Mouse (Mus musculus) Patski (cell line): ENCODE measurements around the gene Gucy2d. TPM values are rescaled to one million over a fixed set of nuclear protein-coding genes. Genes with fewer than 3 reads are reported as not detected.
A peak's percentile ranks its signal among the peaks of the same experiment; 100 is the strongest.

ENCODE experiments used
- ATAC-seq: fragments of 100-300 bp; one replicate; pipeline ENCODE4 v1.8.0; 2021
- CTCF ChIA-PET: fragments of 350-600 bp; sonication (Branson Sonifier 250); formaldehyde crosslinking; loops from one replicate; lab custom pipeline; 2022; ENCODE audit warnings: inconsistent platforms; lab: Charles Lee
- POLR2A ChIA-PET: fragments of 350-600 bp; sonication (Branson Sonifier 250); formaldehyde crosslinking; loops from one replicate; lab custom pipeline; 2022; ENCODE audit warnings: antibody characterized with exemption, inconsistent platforms; lab: Charles Lee
- DNase-seq: peaks from one replicate; pipeline ENCODE4 v3.0.0-alpha.2; 2011; ENCODE audit warnings: low read depth, low spot score
- H3K27me3 ChIP-seq: fragments of 371-371 bp; one replicate; pipeline ENCODE4 v1.5.1; 2021
- CTCF ChIP-seq: fragments of 100-300 bp; IDR thresholded peaks from one replicate; pipeline ENCODE4 v1.5.1; 2021
- in situ Hi-C: fragments of 300-500 bp; cut with MboI; formaldehyde crosslinking; loops from 3 replicates; pipeline ENCODE4 v1.11.1; 2018; ENCODE audit warnings: low pct_unique_long_range_greater_than_20kb, mixed read lengths
- polyA plus RNA-seq: library from polyadenylated mRNA; unstranded; gene quantifications from one replicate; pipeline ENCODE4 v1.2.3, GENCODE M21; 2021

The Gucy2d gene
- polyA plus RNA-seq, 1 experiment from 2014 or later, result not detected

DNA sequence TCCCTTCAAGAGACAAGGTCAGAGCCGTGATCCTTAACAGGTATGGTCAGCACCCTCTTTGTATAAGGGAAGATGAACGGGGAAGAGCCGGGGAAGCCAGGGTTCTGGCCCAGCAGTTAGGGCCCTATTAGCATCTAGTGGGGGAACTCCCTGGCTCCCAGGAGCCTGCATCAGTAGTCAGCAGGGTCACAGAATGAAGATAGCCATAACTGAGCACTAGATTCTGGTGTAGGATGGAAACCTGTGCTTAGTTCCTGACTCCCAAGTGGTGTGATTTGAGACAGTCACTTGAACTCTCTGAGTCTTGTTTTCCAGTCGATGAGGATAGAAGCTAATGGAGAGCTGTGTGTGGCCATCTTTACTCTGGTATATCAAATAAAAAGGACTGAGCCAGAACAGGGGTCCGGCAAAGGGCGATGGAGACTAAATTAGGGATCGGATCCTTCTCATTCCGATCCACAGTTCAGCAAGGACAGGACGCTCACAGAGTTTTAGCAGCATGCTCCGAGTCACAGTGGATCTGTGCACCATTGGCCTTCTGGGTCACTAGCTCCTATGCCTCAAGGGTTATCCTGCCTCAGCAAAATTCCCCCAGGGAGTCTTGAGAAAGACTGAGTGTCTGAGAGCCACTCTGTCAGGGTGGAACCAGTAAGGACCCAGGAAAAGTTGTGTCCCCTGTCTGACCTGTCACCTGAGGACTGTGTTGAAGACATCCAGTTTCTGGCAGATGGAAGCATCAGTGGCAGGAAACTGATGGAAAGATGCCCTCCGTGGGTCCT, 47.2 kb downstream of the Gucy2d start:
- TF ChIP-seq CTCF, result no peak
- DNase-seq, result no peak
- H3K27me3 ChIP-seq, result no peaks in the 10 kb centered on the region
- in situ Hi-C loops, result loop anchor here (5.0 to 10.0 kb wide), 2 partner anchors 50 to 207 kb away; no protein-coding TSS in a partner anchor
- ATAC-seq, result peak; percentile 10
- POLR2A ChIA-PET, result no interaction called here
- CTCF ChIA-PET, result interaction anchor here (0.7 kb wide), 1 partner anchor 81 kb away, joined by 3 read pairs; no protein-coding TSS in a partner anchor

DNA sequence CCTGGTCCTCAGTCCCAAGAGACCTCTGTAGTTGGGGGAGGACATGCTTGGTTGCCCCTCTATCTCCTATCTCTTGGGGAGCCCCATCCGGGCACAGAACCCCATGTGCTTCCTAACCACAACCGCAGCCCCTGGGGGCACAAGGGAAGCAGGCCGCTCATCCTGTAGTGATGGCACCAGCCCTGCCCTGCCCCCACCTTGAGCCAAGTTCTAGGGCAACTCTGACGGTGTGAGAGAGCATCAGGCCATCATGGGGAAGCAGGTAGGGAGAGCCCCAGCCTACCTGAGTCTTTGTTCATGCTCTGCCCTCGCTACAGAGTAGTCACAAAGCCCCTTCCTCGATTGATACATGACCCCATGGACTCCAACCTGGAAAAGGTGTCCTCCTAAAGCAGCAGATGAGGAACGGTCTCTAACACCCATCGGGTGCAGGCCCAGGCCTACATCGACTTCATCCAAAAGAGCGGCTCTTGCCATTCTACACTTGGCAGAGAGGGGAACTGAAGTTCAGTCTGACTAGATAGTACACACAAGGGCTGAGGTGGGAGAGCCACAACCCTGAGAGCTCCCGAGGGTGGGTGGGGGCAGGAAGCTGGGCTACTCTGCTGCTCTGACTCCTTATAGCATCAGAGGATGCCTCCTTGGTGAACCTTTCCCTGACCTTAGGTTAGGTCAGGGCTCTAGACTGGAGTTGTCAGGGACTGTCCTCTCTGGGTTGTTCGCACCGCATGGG, 48.3 kb downstream of the Gucy2d start:
- ChIA-PET POLR2A (interaction anchor here (0.6 kb wide), 1 partner anchor 14 kb away, joined by 3 read pairs; no protein-coding TSS in a partner anchor), CTCF (no interaction called here)
- in situ Hi-C loops, result loop anchor here (5.0 to 10.0 kb wide), 2 partner anchors 49 to 206 kb away; no protein-coding TSS in a partner anchor
- no peak for TF ChIP-seq CTCF
- H3K27me3 ChIP-seq, result no peaks in the 10 kb centered on the region
- ATAC-seq, result no peak
- no peak for DNase-seq

DNA sequence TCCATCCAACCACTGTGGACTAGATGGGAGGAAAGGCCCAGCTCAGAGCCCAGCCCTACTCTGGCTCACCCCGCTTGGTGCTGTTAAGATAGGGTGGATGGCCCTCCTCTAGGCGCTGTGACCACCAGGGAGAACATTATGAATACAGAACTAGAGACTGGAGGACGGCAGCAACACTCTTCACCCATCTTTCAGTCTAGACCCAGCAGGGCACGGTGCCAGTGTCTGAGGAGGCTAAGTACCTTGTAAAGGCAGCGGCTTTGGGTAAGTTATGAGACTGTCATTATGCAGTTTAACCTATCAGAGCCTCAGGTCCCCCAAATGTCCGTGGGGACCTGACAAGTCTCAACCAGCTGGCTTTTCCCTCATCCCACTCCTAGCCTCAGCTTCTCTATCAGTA, 48.9 kb downstream of the Gucy2d start, which contains the start of gene Lrrc32:
Gene Lrrc32, plus strand, starts transcription at position 153 of the 400 bp plus-strand sequence.
- TF ChIP-seq CTCF, result no peak
- ATAC-seq (no peak), DNase-seq (no peak)
- POLR2A ChIA-PET, result interaction anchor here (0.6 kb wide), 1 partner anchor 13 kb away, joined by 3 read pairs; no protein-coding TSS in a partner anchor
- no peaks in the 10 kb centered on the region for H3K27me3 ChIP-seq
- CTCF ChIA-PET, result no interaction called here
- in situ Hi-C loops, result loop anchor here (5.0 to 10.0 kb wide), 2 partner anchors 48 to 206 kb away; no protein-coding TSS in a partner anchor

DNA sequence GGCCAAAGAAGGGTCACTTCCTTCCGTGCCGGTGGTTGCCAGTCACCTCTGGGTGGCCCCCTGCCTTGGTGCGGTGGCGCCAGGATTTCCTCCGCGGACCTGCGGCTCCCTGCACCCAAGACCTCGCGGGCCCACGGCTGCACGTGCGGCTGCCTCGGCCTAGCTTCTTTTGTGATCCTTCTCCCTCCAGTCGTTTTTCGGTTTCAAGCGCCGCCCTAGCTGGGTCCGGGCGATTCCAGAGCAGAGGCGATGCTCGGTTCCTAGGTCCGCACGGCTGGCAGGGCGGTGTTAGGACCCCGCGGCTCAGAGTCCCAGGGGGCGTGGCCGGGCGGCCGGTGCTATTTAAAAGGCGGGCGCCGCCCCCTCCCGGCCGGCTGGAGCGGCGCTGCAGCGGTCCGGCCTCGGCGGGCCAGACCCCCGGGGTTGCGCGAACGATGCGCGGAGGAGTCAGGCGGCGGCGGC, 49.4 kb downstream of the Gucy2d start:
- POLR2A ChIA-PET, result interaction anchor here (0.6 to 1.3 kb wide), 2 partner anchors 13 to 34 kb away, joined by 3 read pairs; no protein-coding TSS in a partner anchor
- ATAC-seq (no peak), DNase-seq (no peak)
- H3K27me3 ChIP-seq, result no peaks in the 10 kb centered on the region
- CTCF ChIA-PET, result no interaction called here
- TF ChIP-seq CTCF, result no peak
- in situ Hi-C loops, result loop anchor here (5.0 to 10.0 kb wide), 2 partner anchors 48 to 205 kb away; no protein-coding TSS in a partner anchor

DNA sequence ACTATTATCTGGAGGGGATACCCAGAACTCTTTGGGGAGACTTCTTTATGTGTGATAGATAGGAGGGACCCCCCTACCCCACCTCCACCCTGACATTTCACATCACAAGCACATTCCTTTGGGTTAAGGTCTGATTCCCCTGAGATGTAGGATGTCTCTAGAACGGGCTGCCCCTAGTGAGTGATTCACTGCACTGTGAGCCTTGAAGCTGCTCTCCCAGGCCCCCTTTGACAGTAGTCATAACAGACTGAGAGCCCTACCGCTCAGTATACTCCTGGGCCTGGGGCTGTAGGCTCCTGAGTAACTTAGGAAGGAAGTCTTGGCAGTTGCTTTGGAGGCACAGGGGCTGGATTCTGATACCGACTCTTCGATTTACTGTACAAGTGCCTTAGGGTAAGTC, 50.1 kb downstream of the Gucy2d start:
- H3K27me3 ChIP-seq, result no peaks in the 10 kb centered on the region
- TF ChIP-seq CTCF, result no peak
- POLR2A ChIA-PET, result interaction anchor here (1.3 kb wide), 1 partner anchor 33 kb away, joined by 3 read pairs; no protein-coding TSS in a partner anchor
- CTCF ChIA-PET, result no interaction called here
- DNase-seq (no peak), ATAC-seq (no peak)
- in situ Hi-C loops, result no loop called here

DNA sequence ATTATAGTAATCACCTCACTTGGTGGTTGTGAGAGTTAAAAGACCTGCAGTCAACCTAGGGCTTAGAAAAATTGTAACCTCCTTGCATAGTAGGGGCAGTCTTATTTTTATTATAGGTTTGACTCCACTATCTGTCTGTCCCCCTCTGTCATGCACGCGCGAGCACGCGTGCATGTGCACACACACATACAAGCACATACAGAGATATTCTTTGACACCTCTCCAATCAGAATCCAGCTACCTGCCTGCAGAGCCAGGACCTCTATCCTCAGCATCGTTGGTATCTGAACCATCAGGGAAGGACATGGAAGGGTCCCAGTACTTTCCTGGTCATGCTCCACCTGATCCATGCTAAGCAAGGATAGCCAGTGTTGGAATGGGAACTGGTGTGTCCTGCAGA, 50.7 kb downstream of the Gucy2d start:
- no peaks in the 10 kb centered on the region for H3K27me3 ChIP-seq
- ChIA-PET POLR2A (interaction anchor here (1.3 kb wide), 1 partner anchor 32 kb away, joined by 3 read pairs; no protein-coding TSS in a partner anchor), CTCF (no interaction called here)
- no peak for TF ChIP-seq CTCF
- no peak for ATAC-seq
- no peak for DNase-seq
- in situ Hi-C loops, result no loop called here

DNA sequence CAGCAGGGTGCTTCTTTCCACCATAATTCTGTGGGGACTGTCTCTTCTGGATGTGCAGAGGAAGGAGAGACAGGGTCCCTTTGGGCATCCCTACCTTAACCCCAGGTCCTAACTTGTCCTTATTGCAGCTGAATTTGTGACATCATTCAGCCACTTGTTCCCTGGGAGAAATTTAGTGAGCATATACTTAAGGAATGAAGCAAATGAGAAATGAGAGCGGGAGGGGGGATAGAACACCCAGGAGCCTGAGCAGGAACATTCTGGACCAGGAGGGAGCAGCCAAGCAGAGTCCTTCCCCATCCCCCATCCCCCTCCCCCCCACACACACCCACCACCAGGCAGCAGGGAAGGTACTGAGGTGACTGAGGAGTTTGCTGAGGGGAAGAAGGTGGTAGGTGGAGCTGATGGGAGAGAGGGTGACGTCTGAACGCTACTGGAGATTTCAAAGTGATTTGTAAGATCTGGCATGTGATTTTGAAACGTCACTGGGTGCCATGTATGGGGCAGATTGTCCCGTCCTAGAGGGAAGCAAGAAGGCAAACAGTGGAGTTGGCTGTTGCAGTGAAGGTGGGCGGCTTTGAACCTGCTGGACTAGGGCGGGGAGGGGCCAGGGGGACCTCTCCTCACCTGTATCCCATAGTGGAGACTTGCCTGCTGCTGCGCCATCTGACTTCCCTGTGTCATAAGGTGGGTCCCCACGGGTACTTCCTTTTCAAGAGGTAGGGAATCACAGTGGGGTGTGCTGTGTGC, 51.4 kb downstream of the Gucy2d start:
- TF ChIP-seq CTCF, result no peak
- in situ Hi-C loops, result no loop called here
- POLR2A ChIA-PET, result interaction anchor here (0.6 kb wide), 1 partner anchor 327 kb away, joined by 8 read pairs; no protein-coding TSS in a partner anchor

DNA sequence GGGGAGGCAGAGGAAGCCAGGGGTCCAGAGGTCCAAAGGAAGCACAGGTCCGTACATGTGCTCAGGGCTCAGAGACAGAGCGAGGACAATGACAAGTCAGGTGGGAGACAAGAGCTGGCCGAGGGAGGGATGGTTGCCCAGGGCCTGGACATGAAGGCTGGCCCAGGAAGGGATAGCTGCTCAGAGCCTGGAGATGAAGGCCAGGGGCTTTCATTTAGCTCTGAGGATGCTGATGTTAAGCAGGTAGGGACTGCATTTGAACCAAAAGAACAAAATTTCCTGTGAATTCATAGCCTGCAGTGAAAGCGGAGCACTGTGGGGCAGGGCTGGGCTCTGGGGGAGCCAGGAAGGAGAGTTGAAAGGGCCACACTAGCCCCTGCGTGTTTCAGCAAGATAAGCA, 52.1 kb downstream of the Gucy2d start:
- TF ChIP-seq CTCF, result no peak
- no peak for DNase-seq
- in situ Hi-C loops, result no loop called here
- H3K27me3 ChIP-seq, result no peaks in the 10 kb centered on the region
- POLR2A ChIA-PET, result no interaction called here
- CTCF ChIA-PET, result interaction anchor here (0.8 kb wide), 1 partner anchor 97 kb away, joined by 3 read pairs; no protein-coding TSS in a partner anchor
- no peak for ATAC-seq

More for the DNA sequence above, 51.4 kb downstream of the Gucy2d start:
- CTCF ChIA-PET, result no interaction called here
- DNase-seq (no peak), ATAC-seq (no peak)
- no peaks in the 10 kb centered on the region for H3K27me3 ChIP-seq

DNA sequence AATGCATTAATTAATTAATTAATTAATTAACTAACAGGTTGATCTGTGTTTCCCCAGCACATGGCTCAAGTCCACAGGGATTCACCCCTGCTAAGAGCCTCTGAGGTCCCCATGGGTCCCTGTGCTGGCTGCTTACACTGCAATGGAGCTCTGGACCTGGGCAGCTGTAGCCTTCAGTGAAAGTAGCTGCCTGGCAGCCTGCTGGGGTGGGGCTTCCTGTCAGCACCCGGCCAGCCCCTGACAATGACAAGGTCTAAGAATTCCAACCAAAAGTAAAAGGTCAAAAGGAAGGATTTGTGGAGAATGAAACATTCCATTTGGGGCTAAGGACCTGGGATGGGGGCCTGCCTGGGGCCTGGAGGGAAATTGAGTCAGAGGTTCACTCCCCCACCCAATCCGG, 53.1 kb downstream of the Gucy2d start:
- DNase-seq (no peak), ATAC-seq (no peak)
- no peak for TF ChIP-seq CTCF
- in situ Hi-C loops, result no loop called here
- no peaks in the 10 kb centered on the region for H3K27me3 ChIP-seq
- ChIA-PET POLR2A (no interaction called here), CTCF (interaction anchor here (1.4 kb wide), 1 partner anchor 12 kb away, joined by 3 read pairs; no protein-coding TSS in a partner anchor)
